Mouse (Mus musculus) limb, embryonic 13.5 days (tissue): ENCODE measurements at regions not wholly inside any gene's neighbourhood (a gene's known extent, or its start where the extent isn't known, plus 50 kb on each side); places are given as distances from the start of the nearest gene placed in this dataset.
A peak's percentile ranks its signal among the peaks of the same experiment; 100 is the strongest.

Experiments
- ATAC-seq: fragments of 200-750 bp; cut with Nextera tagmentation; 2 replicates; pipeline ENCODE4 v1.8.0; 2017; ENCODE audit warnings: low read depth, moderate number of reproducible peaks, moderate TSS enrichment; ENCODE audit not compliant: low FRiP score
- H3K27ac ChIP-seq: fragments of 300-500 bp; sonication (generic); 2 replicates; pipeline ENCODE4 v1.5.1; 2015; ENCODE audit warnings: inconsistent platforms, mild to moderate bottlenecking, moderate library complexity
- H3K27me3 ChIP-seq: fragments of 300-500 bp; sonication (generic); 2 replicates; pipeline ENCODE4 v1.6.1; 2015; ENCODE audit warnings: mild to moderate bottlenecking, inconsistent platforms
- H3K36me3 ChIP-seq: fragments of 300-500 bp; sonication (generic); 2 replicates; pipeline ENCODE4 v1.6.1; 2015; ENCODE audit warnings: inconsistent platforms, mild to moderate bottlenecking, moderate library complexity
- H3K4me1 ChIP-seq: fragments of 300-500 bp; sonication (generic); 2 replicates; pipeline ENCODE4 v1.6.1; 2015; ENCODE audit warnings: inconsistent platforms
- H3K4me2 ChIP-seq: fragments of 300-500 bp; sonication (generic); replicated peaks from 2 replicates; pipeline ENCODE4 v1.6.1; 2015; ENCODE audit warnings: inconsistent platforms, mild to moderate bottlenecking, moderate library complexity
- H3K4me3 ChIP-seq: fragments of 300-500 bp; sonication (generic); 2 replicates; pipeline ENCODE4 v1.5.1; 2015; ENCODE audit warnings: moderate library complexity, mild to moderate bottlenecking, inconsistent platforms
- H3K9ac ChIP-seq: fragments of 300-500 bp; sonication (generic); 2 replicates; pipeline ENCODE4 v1.6.1; 2015; ENCODE audit warnings: mild to moderate bottlenecking, inconsistent platforms
- H3K9me3 ChIP-seq: fragments of 300-500 bp; sonication (generic); 2 replicates; pipeline ENCODE4 v1.6.1; 2016; ENCODE audit warnings: inconsistent platforms
- WGBS: fragments of 180-500 bp; shearing (Covaris S2); methylation state at CpG from one replicate; pipeline ENCODE4 v1.1.7; 2015; 5-methylcytosine and 5-hydroxymethylcytosine counted together

DNA sequence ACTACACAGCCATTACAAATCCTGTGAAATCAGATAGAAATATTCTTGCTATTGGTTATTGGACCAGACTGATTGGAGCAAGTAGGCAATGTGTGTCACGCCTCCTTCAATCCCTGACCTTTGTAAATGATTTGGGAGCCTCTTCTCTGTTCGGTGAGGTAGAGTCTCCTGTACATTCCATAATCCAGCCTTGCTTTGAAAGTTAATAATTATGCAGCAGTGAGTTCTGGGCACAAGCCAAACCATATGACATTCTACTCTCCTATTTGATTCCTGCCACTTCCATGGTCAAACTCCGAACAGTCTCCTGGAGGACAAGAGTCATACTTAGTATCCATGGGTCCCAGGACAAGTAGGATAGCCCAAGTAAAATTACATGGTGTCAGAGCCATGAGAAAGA lies 158.4 kb upstream of the Cpeb2 start:
- Histone ChIP-seq H3K9me3 (no peaks in the 10 kb centered on the region), H3K36me3 (no peaks in the 10 kb centered on the region), H3K27me3 (no peaks in the 10 kb centered on the region), H3K27ac (no peak overlapping the region), H3K4me2 (no peak overlapping the region), H3K4me1 (no peaks in the 10 kb centered on the region), H3K9ac (no peak overlapping the region), H3K4me3 (no peak overlapping the region)
- WGBS: 84% methylated on average over 3 of the region's 3 CpGs
- ATAC-seq: no peak

DNA sequence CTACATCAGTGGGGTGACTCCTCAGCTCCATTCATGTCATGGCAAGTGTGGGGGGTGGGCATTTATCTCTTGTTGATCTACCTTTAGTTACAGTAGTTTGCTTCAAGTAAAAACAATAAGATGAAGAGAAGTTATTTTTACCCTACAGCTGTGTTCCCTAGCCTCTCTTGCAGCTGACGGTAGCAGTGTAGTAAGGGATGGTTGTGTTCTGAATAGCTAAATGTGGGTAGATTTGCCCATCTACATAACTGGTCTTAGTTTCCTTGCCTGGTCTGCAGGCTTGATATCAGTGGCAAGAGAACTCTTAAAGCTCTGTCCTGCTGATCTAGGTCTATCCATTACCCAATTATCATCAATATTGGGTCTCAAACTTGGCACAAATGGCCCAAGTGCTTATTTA lies 152.7 kb upstream of the Cpeb2 start:
- H3K9me3 ChIP-seq: no peaks in the 10 kb centered on the region
- no peaks in the 10 kb centered on the region for H3K27me3 ChIP-seq
- WGBS: 91% methylated on average over 1 of the region's 1 CpGs
- ATAC-seq: no peak
- no peak overlapping the region for H3K27ac ChIP-seq
- H3K9ac ChIP-seq: no peak overlapping the region
- H3K4me3 ChIP-seq: no peak overlapping the region
- H3K4me2 ChIP-seq: no peak overlapping the region
- H3K36me3 ChIP-seq: no peaks in the 10 kb centered on the region
- H3K4me1 ChIP-seq: no peaks in the 10 kb centered on the region

DNA sequence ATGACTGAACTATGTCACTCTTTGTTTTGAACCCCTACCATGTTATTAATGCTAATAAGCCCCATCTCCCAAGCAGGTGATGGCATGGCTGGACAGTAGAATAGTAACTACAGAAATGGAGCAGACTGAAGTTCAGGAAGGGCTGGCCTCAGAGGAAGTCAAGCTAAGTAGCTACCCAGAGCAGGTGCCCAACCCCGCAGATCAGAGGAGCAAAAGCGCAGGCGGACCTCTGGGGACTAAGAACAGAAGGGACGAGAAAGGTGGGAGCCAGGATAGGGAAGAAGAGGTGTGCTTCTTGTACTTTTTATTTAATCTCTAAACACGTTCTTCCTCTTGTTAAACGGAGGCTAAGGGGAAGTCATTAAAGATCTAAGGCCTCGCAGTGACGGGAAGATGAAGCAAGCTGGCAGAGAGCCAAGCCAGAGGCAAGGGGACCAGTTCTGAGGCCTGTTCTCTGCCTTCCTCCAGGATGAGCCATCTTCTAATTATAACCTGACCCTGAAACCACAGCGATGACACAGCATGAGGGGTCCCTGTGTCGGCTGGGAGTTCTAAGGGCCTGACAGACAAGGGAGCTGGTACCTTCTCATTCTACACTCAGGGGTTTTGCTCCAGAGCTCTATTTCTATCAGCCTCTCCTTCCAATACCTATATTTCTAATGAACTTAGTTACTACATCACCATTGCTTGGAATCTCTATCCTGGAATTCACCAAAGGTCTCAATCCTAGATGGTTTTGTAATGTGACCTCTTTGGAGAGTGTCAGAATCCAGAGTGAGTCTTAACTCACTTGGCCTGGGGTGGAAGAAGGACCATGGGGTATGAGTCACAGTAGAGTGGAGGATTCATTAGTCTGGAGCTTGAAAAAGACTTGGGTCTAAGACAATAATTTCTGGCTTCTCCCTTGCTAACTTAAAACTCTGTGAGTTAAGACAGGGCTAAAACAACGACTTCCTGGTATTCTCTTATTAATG lies 151.1 kb upstream of the Cpeb2 start:
- no peak overlapping the region for H3K9ac ChIP-seq
- no peak overlapping the region for H3K4me3 ChIP-seq
- 47% methylated on average over 11 of the region's 11 CpGs for WGBS
- H3K4me1 ChIP-seq: no peaks in the 10 kb centered on the region
- no peaks in the 10 kb centered on the region for H3K27me3 ChIP-seq
- H3K9me3 ChIP-seq: no peaks in the 10 kb centered on the region
- no peak for ATAC-seq
- no peak overlapping the region for H3K27ac ChIP-seq
- H3K4me2 ChIP-seq: no peak overlapping the region
- no peaks in the 10 kb centered on the region for H3K36me3 ChIP-seq

DNA sequence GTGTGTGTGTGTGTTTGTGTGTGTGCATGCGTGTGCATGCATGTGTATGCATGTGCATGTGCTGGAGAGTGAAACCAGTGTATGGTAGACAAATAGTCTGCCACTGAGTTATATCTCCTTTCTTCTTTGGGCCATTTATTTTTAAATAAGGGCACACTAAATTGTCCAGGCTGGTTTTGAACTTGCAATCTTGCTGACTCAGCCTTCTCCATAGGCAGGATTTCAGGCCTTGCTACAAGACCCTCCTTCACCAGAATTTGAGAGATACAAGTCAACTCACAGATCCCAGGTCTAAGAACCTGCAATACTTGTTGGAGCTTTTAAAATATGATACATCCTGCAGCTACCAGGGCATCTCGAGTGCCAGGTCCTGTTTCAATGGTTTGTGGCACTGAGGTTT lies 145.9 kb upstream of the Cpeb2 start:
- 82% methylated on average over 2 of the region's 2 CpGs for WGBS
- H3K27me3 ChIP-seq: no peaks in the 10 kb centered on the region

DNA sequence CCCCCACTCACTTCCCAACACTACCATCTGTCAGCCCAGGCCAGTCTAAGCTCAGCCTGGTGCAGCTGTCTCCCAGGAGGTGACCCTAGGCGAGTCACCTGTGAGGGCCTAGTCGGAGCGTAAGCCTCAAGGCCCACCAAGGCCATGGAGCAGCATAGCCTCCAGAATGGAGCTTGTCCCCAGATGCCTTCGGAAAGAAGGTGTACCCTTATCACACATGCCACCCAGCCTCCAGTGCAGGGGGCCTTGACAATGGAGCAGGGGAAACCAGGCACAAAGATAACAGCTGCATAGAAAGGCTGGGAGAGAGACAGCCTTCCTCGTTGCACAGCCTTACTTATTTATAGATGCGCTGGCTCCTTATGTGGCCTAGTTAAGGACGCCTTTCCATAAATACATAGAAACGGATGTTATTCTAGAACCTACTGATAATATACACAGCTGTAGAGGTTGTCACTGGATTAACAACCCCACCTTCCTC lies 145.0 kb upstream of the Cpeb2 start:
- peaks cover 21% of the 10 kb centered on the region; the same call in 1 of the 2 replicates for H3K4me1 ChIP-seq
- no peak overlapping the region for H3K27ac ChIP-seq
- H3K9ac ChIP-seq: no peak overlapping the region
- H3K4me2 ChIP-seq: no peak overlapping the region
- H3K36me3 ChIP-seq: no peaks in the 10 kb centered on the region
- whole genome bisulfite sequencing: 68% methylated on average over 8 of the region's 8 CpGs
- peak; percentile 77 for ATAC-seq
- H3K4me3 ChIP-seq: no peak overlapping the region
- no peaks in the 10 kb centered on the region for H3K27me3 ChIP-seq
- no peaks in the 10 kb centered on the region for H3K9me3 ChIP-seq

More for the DNA sequence above, 145.9 kb upstream of the Cpeb2 start:
- Histone ChIP-seq H3K9me3 (no peaks in the 10 kb centered on the region), H3K27ac (no peak overlapping the region), H3K4me3 (no peak overlapping the region), H3K4me2 (no peak overlapping the region), H3K4me1 (peaks cover 21% of the 10 kb centered on the region; the same call in 1 of the 2 replicates), H3K36me3 (no peaks in the 10 kb centered on the region), H3K9ac (no peak overlapping the region)
- ATAC-seq: no peak

DNA sequence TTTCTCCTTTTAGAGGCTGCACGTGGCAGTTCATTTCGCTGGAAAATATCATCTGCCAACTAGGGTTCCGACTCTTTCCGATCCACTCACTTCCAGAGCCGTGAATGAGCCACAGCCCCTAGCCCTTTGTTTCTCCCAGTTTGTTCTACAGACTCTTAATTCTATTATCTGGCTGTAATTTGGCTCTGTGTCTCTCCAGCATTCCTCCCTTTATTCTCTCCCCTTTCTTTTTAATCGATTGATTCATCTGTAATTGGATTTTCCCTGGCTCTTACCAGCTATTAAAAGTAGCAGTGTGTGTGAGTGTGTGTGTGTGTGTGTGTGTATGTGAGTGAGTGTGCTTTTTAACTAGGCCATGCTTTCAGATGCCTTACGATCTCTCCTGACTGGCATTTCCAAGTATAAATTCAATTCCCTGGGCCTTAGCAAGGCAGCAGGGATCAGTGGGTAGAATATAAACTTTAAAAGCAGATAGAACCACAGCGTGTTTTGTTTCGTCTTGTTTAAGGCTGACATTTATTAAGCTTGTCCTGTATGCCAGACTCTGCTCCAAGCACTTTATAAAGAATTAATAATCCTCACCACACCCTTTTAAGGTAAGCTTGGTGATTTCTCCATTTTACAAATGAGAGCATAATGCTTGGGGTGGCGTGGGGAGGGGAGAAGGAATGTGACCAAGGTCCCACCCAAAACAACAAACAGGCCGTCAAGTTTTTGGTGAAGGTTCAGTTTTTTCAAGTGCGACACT lies 144.1 kb upstream of the Cpeb2 start:
- WGBS: 56% methylated on average over 12 of the region's 12 CpGs
- Histone ChIP-seq H3K36me3 (no peaks in the 10 kb centered on the region), H3K9me3 (no peaks in the 10 kb centered on the region), H3K9ac (no peak overlapping the region), H3K4me3 (no peak overlapping the region), H3K27ac (no peak overlapping the region), H3K4me2 (no peak overlapping the region), H3K4me1 (peaks cover 21% of the 10 kb centered on the region; the same call in 1 of the 2 replicates), H3K27me3 (no peaks in the 10 kb centered on the region)
- no peak for ATAC-seq

DNA sequence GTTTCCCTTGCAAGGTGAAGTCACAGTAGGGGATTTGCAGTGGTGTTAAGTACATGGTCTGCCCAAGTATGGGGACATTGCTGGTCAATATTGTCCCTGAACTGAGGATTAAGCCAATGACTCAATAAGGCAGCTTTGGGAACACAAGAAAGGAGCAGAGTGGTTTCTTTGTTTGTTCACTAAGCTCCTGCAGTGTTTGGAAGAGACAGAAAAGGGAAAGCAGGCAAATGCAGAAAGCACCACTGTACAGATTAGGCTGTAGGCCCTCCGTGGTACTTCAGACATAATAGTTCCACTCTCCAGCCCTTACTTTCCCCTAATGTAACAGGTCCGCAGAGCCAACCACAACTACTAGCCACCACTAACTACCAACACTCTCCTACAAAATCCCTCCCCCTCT lies 143.5 kb upstream of the Cpeb2 start:
- H3K9ac ChIP-seq: no peak overlapping the region
- no peaks in the 10 kb centered on the region for H3K9me3 ChIP-seq
- H3K27me3 ChIP-seq: no peaks in the 10 kb centered on the region
- H3K4me1 ChIP-seq: peaks cover 26% of the 10 kb centered on the region
- no peak overlapping the region for H3K4me3 ChIP-seq
- H3K27ac ChIP-seq: no peak overlapping the region
- H3K4me2 ChIP-seq: no peak overlapping the region
- no peak for ATAC-seq
- 69% methylated on average over 2 of the region's 2 CpGs for WGBS
- no peaks in the 10 kb centered on the region for H3K36me3 ChIP-seq

DNA sequence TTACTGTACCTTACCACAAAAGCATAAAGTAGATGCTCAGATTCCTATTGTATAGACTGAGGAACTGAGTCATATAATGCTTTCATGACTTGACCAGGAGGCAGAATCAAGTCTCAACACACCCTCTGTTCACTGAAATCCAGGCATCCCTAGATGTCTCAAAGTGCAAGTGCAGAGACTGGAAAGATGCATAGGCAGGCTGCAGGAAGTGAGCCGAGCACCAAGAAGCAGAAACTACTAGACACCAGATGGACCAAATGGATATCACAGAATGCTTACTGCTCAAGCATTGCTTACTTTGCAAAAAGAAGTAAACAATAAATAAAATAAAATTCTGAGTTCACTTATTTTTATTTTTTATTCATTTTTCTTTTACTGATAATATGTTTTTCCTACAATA lies 143.0 kb upstream of the Cpeb2 start:
- Histone ChIP-seq H3K4me3 (no peak overlapping the region), H3K9me3 (no peaks in the 10 kb centered on the region), H3K27me3 (no peaks in the 10 kb centered on the region), H3K9ac (no peak overlapping the region), H3K27ac (no peak overlapping the region), H3K4me2 (no peak overlapping the region), H3K4me1 (peaks cover 30% of the 10 kb centered on the region), H3K36me3 (no peaks in the 10 kb centered on the region)
- WGBS: 93% methylated on average over 1 of the region's 1 CpGs
- no peak for ATAC-seq

DNA sequence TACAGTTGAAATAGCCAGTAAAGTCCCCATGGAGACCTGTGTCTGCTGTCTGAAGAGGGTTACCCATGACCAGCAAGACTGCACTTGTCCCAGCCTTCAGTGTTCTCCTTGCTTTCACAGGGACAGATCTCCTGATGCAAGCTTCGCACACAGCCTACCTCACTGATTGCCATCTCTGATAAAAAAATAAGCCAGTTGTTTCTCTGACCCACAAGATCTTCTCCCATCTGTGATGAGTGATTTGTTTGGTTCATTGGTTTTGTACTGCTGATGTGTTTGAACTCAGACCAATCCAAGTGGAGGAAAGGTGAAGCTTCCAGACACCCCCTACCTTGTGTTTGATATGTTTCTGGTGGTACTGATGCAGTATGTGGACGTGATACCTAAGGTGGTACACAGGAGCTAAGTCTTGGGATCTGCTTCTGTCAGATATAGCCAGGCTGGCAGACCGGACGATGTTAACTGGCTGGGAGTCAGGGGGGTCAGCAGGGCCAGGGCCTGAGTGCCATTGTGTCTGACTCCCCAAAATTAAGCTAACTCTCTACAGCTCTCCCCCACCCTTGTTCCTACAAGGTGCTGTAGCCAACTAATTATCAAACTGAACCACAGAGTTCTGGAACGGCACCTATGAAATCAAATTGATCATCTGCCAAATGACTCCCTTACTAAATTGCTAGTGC lies 139.2 kb upstream of the Cpeb2 start:
- 0 out of 2 replicates have a peak, but pooled peaks have one; percentile 36 for ATAC-seq
- H3K4me2 ChIP-seq: no peak overlapping the region
- WGBS: 69% methylated on average over 5 of the region's 5 CpGs

DNA sequence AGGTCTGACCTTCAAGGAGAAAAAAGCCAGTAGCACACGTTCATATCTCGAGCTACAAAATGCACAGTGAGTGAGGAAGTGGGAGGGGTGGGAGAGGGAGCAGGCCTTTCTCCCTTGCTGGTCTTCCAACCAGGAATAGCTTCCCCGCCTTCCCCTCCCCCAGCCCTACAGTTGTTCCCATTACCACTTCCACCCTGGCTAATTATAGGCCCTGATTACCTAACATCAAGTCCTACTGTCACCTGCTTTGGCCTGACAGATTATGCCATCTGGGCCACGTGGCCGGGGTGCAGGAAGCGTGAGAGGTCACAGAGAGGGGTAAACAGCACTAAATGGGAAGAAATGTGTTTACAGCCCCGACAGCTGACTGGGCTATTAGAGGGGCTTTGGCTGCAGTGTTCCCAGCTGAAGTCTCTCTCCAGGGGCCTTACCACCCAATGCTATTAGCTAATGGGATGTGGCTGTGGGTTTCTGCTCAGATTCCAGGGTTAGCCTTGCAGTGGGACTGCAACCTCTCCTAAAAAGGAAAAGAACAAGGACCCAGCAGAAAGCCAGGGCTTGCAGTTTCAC lies 138.6 kb upstream of the Cpeb2 start:
- Histone ChIP-seq H3K9me3 (no peaks in the 10 kb centered on the region), H3K27ac (no peak overlapping the region), H3K9ac (no peak overlapping the region), H3K4me1 (peaks cover 14% of the 10 kb centered on the region), H3K4me2 (no peak overlapping the region), H3K36me3 (no peaks in the 10 kb centered on the region), H3K4me3 (no peak overlapping the region), H3K27me3 (no peaks in the 10 kb centered on the region)
- 8% methylated on average over 7 of the region's 7 CpGs for WGBS
- ATAC-seq: peak; percentile 72; the same call in 1 of the 2 replicates

More for the DNA sequence above, 139.2 kb upstream of the Cpeb2 start:
- Histone ChIP-seq H3K4me3 (no peak overlapping the region), H3K36me3 (no peaks in the 10 kb centered on the region), H3K27ac (no peak overlapping the region), H3K4me1 (peaks cover 20% of the 10 kb centered on the region), H3K9ac (no peak overlapping the region), H3K27me3 (no peaks in the 10 kb centered on the region), H3K9me3 (no peaks in the 10 kb centered on the region)

DNA sequence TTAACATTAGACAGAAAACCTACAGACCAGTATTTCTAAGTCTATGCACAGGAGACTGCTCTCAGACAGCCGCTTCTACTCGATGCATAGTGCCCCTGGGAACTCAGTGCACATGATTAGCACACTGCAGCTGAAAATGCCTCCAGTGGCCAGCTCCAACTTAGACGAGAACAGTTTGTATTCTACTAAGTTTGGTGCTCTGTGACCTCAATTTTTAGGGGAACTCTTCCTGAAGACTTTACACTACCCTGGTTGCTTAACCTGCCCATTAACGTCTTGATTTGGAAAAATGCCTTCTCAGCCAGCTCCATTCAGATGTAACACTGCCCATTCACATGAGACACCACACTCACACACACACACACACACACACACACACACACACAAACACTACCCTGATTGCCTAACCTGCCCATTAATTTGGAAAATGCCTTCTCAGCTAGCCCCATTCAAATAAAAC lies 130.9 kb upstream of the Cpeb2 start:
- Histone ChIP-seq H3K9ac (no peak overlapping the region), H3K4me3 (no peak overlapping the region), H3K36me3 (no peaks in the 10 kb centered on the region), H3K9me3 (no peaks in the 10 kb centered on the region), H3K27ac (no peak overlapping the region), H3K4me2 (no peak overlapping the region), H3K4me1 (0 out of 2 replicates have a peak, but pooled peaks cover 6% of the 10 kb centered on the region), H3K27me3 (no peaks in the 10 kb centered on the region)
- whole genome bisulfite sequencing: 26% methylated on average over 4 of the region's 4 CpGs
- no peak for ATAC-seq
